Mouse (Mus musculus): ENCODE data around the gene Mks1. TPM values are rescaled to one million over a fixed set of nuclear protein-coding genes. Genes with fewer than 3 reads are reported as not detected.

The Mks1 gene
- polyA plus RNA-seq, 1 experiment from 2014 or later: 17.6 TPM

DNA sequence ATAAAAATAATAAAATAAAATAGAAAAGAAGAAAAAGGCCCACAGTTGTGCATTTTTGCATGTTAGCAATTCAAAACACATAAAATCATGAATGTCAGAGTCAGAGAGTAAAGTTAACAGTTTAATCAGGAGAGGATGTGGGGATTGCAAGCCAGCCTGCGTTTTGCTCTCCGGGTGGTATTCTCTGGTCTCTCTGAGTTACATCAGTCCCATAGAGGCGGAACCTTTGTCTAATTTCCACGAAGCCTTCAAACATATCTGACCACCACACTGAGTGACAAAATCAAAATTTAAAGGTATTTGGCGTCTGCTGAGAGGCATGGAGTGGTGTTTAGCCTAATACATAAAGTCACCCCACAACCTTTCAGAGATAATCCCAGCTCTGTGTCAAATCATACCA, 31.8 kb downstream of the Mks1 start:
- Histone ChIP-seq H3K27ac (no peak overlapping the region), H3K4me1 (peaks cover 8% of the 10 kb centered on the region), H3K36me3 (replicated peaks) (no peaks in the 10 kb centered on the region), H3K9me3 (no peaks in the 10 kb centered on the region), H3K27me3 (ENCODE audit: poor library complexity, severe bottlenecking) (no peaks in the 10 kb centered on the region), H3K4me3 (no peak overlapping the region)
- WGBS: 87% methylated on average over 5 of the region's 5 CpGs
- DNase-seq (ENCODE audit: extremely low spot score, low spot score): no peak

- Histone ChIP-seq H3K27me3 (ENCODE audit: poor library complexity, severe bottlenecking) (no peaks in the 10 kb centered on the region), H3K9me3 (no peaks in the 10 kb centered on the region), H3K36me3 (replicated peaks) (no peaks in the 10 kb centered on the region), H3K4me1 (no peaks in the 10 kb centered on the region), H3K4me3 (no peak within 1 kb of the TSS), H3K27ac (no peak within 1 kb of the TSS)
- no peak for DNase-seq (ENCODE audit: extremely low spot score, low spot score)
- WGBS: 94% methylated on average over 6 of the region's 6 CpGs
Measured at GRCm38 (mm10) chr11:87892168-87892567, 39.2 kb downstream of the Mks1 start, which contains the start of gene Olfr462. Olfr462 (minus strand) TSS chr11:87892268.

GRCm38 (mm10) chr11:87897287-87897686, 44.3 kb downstream of the Mks1 start, which contains the start of gene Olfr463:
Olfr463 (minus strand) TSS chr11:87897387.
- H3K27me3 ChIP-seq (ENCODE audit: poor library complexity, severe bottlenecking): no peaks in the 10 kb centered on the region; the same call in 1 of the 2 replicates
- no peaks in the 10 kb centered on the region for H3K36me3 ChIP-seq (replicated peaks)
- no peaks in the 10 kb centered on the region for H3K9me3 ChIP-seq
- DNase-seq (ENCODE audit: extremely low spot score, low spot score): no peak
- H3K4me3 ChIP-seq: no peak within 1 kb of the TSS
- H3K27ac ChIP-seq: no peak within 1 kb of the TSS
- H3K4me1 ChIP-seq: no peaks in the 10 kb centered on the region

DNA sequence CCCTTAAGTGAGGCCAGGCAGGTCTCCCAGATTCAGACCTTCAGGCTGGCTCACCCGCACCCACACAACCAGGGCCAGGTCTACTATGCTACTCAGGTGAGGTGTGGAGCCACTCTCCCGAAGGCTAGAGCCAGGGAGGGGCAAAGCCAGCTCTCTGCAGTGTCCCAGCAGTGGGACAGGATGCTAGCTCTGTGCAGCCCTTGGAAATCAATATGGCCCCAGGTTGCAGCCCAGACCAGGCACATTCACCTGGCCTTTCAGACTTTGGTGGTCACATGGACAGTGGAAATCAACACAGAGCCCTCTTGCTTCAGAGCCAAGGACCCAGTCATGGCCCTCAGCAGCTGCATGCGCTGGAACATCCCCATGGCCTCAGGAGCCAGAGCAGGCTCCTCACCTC, 51.3 kb downstream of the Mks1 start:
- no peaks in the 10 kb centered on the region for H3K9me3 ChIP-seq
- no peak overlapping the region for H3K27ac ChIP-seq
- no peaks in the 10 kb centered on the region for H3K4me1 ChIP-seq
- no peaks in the 10 kb centered on the region for H3K27me3 ChIP-seq (ENCODE audit: poor library complexity, severe bottlenecking)
- no peak overlapping the region for H3K4me3 ChIP-seq
- no peaks in the 10 kb centered on the region for H3K36me3 ChIP-seq (replicated peaks)
- WGBS: 84% methylated on average over 3 of the region's 3 CpGs
- DNase-seq (ENCODE audit: extremely low spot score, low spot score): no peak

Other genes with a start within 250 kb of the Mks1 start
- 0.31 and 0.38 TPM in 2 replicates for gene Hsf5, start 236.1 kb upstream of the Mks1 start, polyA plus RNA-seq (2016; fragmentation: Nextera tagmentation; extraction: Ambion mirVana)
- gene Rnf43, start 190.5 kb upstream of the Mks1 start, polyA plus RNA-seq (2016; fragmentation: Nextera tagmentation; extraction: Ambion mirVana): 1.1 and 1.9 TPM in 2 replicates
- 153 and 160 TPM in 2 replicates for gene Supt4a, start 115.7 kb upstream of the Mks1 start, polyA plus RNA-seq (2016; fragmentation: Nextera tagmentation; extraction: Ambion mirVana)
- 11.0 and 11.1 TPM in 2 replicates for gene Tspoap1, start 92.7 kb upstream of the Mks1 start, polyA plus RNA-seq (2016; fragmentation: Nextera tagmentation; extraction: Ambion mirVana)
- gene Mpo, start 59.6 kb upstream of the Mks1 start, polyA plus RNA-seq (2016; fragmentation: Nextera tagmentation; extraction: Ambion mirVana): 4.5 and 5.1 TPM in 2 replicates
- 0.06 and 0.14 TPM in 2 replicates for gene Lpo, start 24.9 kb upstream of the Mks1 start, polyA plus RNA-seq (2016; fragmentation: Nextera tagmentation; extraction: Ambion mirVana)
- gene Epx, start 22.3 kb downstream of the Mks1 start, polyA plus RNA-seq (2016; fragmentation: Nextera tagmentation; extraction: Ambion mirVana): not detected in 2 replicates
- gene Olfr462, start 39.1 kb downstream of the Mks1 start, polyA plus RNA-seq (2016; fragmentation: Nextera tagmentation; extraction: Ambion mirVana): not detected in 2 replicates
- gene Olfr463, start 44.2 kb downstream of the Mks1 start, polyA plus RNA-seq (2016; fragmentation: Nextera tagmentation; extraction: Ambion mirVana): not detected in 2 replicates
- not detected in 2 replicates for gene Olfr464, start 67.8 kb downstream of the Mks1 start, polyA plus RNA-seq (2016; fragmentation: Nextera tagmentation; extraction: Ambion mirVana)
- gene Dynll2, start 134.3 kb downstream of the Mks1 start, polyA plus RNA-seq (2016; fragmentation: Nextera tagmentation; extraction: Ambion mirVana): 24.8 and 25.9 TPM in 2 replicates
- 404 and 428 TPM in 2 replicates for gene Srsf1, start 194.2 kb downstream of the Mks1 start, polyA plus RNA-seq (2016; fragmentation: Nextera tagmentation; extraction: Ambion mirVana)
- gene Vezf1, start 215.1 kb downstream of the Mks1 start, polyA plus RNA-seq (2016; fragmentation: Nextera tagmentation; extraction: Ambion mirVana): 61.6 and 62.6 TPM in 2 replicates
- 20.0 and 24.9 TPM in 2 replicates for gene Cuedc1, start 244.8 kb downstream of the Mks1 start, polyA plus RNA-seq (2016; fragmentation: Nextera tagmentation; extraction: Ambion mirVana)